Mouse (Mus musculus) neutrophil, adult 5-6 weeks (primary cell): ENCODE results near the gene Nup188. TPM values are rescaled to one million over a fixed set of nuclear protein-coding genes. Genes with fewer than 3 reads are reported as not detected.

Experiments used
- ATAC-seq: fragments of 151-379, 151-347 bp; 2 replicates; pipeline ENCODE4 v1.8.0; 2017; ENCODE audit warnings: mild to moderate bottlenecking, moderate TSS enrichment; ENCODE audit not compliant: insufficient number of reproducible peaks, poor library complexity, low FRiP score, severe bottlenecking; ENCODE audit errors: extremely low read depth
- total RNA-seq: library from RNA; stranded (forward); fragments of 200-1000 nt; gene quantifications from 2 replicates; pipeline ENCODE4 v1.2.3, GENCODE M21; 2017

Nup188 gene
- total RNA-seq, 1 experiment from 2014 or later = 14.8 TPM

- ATAC-seq = 0 out of 2 replicates have a peak, but pooled peaks have one; percentile 2
Observed at GRCm38 (mm10) chr2:30336174-30336915, 50.1 kb downstream of the Nup188 start.

- no peak for ATAC-seq
Observed at GRCm38 (mm10) chr2:30337179-30337578, 51.0 kb downstream of the Nup188 start.

DNA sequence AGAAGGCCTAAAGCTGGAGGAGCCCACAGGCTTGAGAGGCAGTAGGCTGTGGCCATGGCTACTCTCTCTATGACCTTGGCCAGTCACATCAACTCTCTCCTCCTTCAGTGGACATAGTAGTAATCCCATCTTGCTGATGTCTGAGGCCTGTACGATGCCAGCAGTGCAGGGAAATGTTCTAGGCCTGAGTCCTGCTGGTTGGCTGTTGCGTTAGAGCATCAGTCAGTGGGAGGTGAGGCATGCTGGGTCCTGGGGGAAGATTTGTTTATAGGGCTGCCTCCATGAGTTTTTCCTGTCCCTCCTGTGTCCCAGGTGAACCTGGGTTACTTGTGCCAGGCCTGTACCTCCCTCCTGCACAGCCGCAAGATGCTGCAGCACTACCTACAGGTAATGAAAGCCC lies 55.9 kb downstream of the Nup188 start:
- ATAC-seq = no peak

DNA sequence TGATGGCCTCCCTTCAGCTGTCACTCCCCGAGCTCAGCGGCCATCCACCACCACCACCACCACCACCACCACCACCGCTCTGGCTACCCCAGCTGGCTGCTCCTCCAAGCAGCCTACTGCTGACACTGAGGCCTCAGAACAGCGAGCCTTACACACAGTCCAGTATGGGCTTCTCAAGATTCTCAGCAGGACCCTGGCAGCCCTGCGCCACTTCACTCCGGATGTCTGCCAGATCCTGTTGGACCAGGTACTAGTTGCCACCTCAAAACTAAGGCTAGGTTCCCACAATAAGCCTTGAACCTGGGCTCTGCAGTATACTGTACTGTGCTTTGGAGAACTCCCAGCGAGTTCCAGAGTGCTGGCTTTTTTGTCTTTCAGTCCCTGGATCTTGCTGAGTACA lies 56.3 kb downstream of the Nup188 start:
- no peak for ATAC-seq

GRCm38 (mm10) chr2:30343601-30344137 lies 57.5 kb downstream of the Nup188 start:
- no peak for ATAC-seq

- ATAC-seq = no peak
Observed at GRCm38 (mm10) chr2:30345971-30346676, 59.9 kb downstream of the Nup188 start.

DNA sequence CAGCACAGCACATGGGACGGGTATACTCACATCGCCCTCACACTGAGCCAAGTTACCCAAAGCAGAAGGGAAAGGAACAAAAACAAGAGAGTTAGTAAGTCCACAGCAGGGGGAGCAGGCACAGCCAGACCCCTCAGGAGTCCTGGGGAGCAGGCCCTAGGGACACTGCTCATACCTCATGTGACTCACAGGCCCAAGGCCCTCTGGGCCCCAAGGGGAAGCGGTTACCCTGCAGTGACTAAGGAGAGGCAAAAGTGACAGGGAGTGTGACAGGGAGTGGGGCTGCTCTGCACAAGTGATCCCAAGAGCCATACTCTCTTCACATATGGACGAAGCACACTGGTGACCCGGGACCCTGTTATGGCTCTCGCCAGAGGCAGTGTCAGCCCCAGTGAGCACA lies 63.0 kb downstream of the Nup188 start:
- no peak for ATAC-seq

DNA sequence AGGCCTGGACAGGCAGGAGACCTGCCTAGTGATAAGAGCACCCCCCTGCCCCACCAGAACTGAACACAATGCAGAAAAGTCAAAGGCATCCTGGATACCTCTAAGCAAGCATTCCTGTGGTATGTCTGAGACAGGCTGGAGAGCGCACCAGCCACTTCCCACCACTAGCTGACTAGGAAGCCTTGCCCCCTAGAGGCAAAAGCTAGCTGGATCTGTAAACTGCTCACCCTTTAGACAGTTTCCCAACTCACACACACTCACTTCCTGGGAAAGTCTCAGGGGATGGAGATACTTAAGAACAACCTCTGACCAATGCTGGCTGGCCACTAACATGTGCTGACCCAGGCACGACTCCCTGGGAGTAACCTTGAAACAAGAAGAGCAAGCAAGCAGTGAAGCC lies 65.0 kb downstream of the Nup188 start:
- no peak for ATAC-seq

DNA sequence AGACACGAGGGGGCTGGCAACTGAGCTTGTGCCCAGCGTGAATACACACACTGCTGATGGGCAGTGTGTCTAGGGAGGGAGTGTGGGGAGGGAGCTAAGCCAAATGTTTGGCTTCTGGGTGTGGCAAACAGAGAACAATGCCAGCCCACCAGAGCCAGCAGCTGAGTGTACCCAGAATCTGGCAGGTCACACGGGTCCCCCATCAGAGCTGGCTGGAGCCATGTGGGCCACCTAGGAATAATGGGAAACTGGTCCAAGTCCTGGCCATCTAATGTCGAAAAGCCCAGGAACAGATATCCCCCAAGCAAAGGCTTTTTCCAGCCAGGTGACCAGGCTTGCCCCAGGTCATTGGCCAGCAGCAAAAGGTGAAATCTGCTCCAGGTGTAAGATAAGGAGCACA lies 69.7 kb downstream of the Nup188 start:
- no peak for ATAC-seq

DNA sequence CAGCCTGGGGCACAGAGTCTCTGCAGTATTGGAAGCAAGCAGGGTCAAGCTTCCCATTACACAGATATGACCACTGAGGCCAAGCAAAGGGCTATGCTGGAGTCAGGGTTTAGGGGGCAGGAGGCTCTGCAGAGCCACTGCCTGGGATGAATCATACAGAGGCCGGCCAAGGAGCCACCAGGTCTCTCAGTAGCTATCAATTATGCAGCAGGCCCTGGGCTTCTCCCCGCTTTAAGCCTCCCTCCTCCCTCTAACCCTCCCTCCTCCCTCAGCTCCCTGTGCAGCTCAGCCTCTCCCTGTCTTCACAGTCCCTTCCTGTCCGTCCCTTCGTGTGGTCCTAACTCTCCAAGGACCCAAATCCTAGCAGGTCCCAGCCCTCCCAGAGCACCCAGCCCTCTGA lies 70.1 kb downstream of the Nup188 start:
- ATAC-seq = no peak

DNA sequence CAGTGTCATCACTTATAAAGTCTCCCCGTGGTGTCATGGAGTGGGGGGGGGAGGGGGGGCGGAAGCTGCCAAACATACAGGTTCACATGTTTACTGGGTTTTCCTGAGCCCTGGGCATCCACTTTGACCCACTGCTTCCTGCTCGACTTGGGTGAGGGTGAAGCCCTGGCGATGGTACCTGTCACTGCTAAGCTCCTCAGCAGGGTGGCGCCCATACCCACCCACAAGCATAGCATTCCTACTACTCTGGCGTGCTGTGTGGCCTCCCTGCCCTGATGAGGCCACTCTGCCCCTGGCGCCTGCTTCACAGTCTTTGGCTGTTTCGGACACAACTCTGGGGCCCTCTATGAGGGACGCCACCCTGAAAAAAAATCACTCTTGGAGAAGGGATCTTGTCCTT lies 70.7 kb downstream of the Nup188 start:
- ATAC-seq = no peak

DNA sequence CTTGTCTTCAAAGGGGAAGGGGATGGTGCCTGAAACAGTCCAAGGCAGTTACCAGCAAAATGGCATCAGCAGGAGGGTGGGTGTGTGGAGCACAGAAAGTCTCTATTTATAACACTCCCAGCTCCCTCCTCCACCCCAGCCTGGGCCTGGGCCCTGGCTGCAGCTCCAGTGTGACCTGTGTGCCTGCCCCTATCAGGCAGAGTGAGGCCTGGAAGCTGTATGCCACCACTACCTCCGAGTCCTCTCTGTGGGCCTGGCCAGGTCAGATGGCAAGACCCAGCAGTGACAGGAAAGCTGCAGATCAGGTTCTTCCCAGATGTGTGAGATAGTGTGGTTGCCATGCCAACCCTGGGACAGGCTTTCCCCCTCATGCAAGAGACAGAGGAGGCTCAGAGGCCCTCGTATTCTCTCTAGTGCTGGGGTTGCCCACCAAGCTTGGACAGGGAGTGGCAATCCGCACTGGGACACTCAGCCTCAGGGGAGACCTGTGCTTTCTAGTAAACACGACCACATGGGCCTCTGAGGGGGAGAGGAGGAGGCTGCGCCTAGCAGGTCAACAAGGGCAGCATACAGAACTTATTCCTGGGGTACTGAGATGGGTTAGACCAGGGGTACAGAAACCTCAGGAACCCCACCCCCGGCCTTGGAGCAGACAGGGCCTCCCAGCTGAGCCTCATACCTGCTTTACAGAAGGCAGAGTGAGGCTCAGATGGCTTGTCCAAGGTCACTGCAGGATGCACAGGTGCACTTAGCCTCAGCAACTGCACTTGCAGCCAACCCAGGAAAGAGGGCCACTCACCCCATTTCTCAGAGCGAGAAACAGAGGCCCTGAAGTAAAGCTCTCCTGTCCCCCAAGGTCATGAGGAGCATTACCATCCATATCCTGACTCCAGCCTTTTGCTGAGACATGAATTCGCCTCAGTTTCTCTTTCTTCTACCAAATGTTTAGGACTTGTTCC lies 71.6 kb downstream of the Nup188 start:
- no peak for ATAC-seq

- peak; percentile 34 for ATAC-seq
Observed at GRCm38 (mm10) chr2:30358533-30359531, 72.6 kb downstream of the Nup188 start, which contains the start of gene Sh3glb2. Gene Sh3glb2, minus strand, starts transcription at chr2:30359337.

- ATAC-seq = no peak
Observed at GRCm38 (mm10) chr2:30360626-30361025, 74.4 kb downstream of the Nup188 start.

GRCm38 (mm10) chr2:30362865-30363264 lies 76.7 kb downstream of the Nup188 start:
- no peak for ATAC-seq

DNA sequence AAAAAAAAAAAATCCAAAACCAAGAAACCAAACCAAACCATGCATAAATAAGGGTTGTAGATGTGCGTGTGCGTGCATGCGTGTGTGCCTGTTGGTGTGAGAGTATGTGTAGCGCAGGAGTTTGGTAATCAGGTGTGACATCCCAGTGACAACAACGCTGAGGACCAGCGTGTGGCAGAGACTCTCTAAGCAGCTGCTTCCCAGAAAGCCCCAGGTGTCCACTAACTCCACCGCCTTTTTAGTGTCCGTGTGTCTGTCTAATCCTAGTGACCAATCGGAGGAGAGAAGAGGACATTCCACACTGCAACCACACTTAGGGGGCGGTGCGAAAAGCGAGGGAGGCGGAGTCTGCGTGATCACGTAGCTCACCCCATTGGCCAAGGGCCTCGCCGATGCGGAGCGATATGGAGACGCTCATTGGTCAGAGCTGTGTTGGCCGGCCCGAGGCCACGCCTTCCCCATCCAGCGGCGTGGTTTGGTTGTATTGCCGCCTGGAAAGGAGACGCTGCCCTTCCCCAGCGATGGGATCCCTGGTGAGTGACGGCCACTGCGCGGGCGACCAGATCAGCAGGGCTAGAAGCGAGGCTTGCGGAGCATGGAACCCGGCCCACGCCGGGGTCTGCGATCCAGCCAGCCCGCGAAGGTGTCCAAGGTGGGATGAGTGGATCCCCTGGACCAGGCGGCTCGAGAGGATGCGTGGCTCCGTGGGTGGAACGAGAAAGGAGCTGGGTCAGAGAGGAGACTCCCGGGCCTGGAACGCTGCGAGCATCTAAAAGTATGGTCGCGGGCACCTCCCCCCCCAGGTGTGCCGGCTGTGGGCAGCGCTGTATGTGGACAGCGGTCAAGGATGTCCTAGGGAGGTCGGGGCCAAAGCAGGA lies 77.8 kb downstream of the Nup188 start, which contains the start of gene Miga2:
TSS of gene Miga2 (plus strand) at position 461 of the 878 bp plus-strand sequence.
- ATAC-seq = peak; percentile 98
